Mouse (Mus musculus) spleen, adult 2 months (tissue): ENCODE measurements around the gene Cox6a1. TPM values are rescaled to one million over a fixed set of nuclear protein-coding genes. Genes with fewer than 3 reads are reported as not detected.
"Not testable (repeated sequence)": the region's sequence is repeated elsewhere in the genome, so short reads cannot be mapped to it uniquely, and the experiment has no call there.

Source experiments
- DNase-seq, 2 experiments: peaks; one replicate each; pipeline versions ENCODE4 v3.0.0 to v3.0.0-alpha.2; 2012 to 2021; ENCODE audit warnings: low spot score in 2 of 2, low read depth in 1 of 2
- H3K27ac ChIP-seq: fragments of 200-500 bp; 2 replicates; pipeline ENCODE4 v1.5.1; 2012; ENCODE audit warnings: low read length, inconsistent platforms; ENCODE audit not compliant: insufficient read depth
- H3K27me3 ChIP-seq: fragments of 200-500 bp; 2 replicates; pipeline ENCODE4 v1.6.1; 2012; ENCODE audit warnings: mild to moderate bottlenecking, moderate library complexity, low read length, inconsistent platforms; ENCODE audit not compliant: control insufficient read depth, insufficient read depth
- H3K36me3 ChIP-seq: fragments of 200-500 bp; 2 replicates; pipeline ENCODE4 v1.6.1; 2012; ENCODE audit warnings: mild to moderate bottlenecking, low read length, inconsistent platforms; ENCODE audit not compliant: control insufficient read depth, insufficient read depth
- H3K4me1 ChIP-seq: fragments of 200-500 bp; 2 replicates; pipeline ENCODE4 v1.6.1; 2011; ENCODE audit warnings: inconsistent platforms; ENCODE audit not compliant: control insufficient read depth, insufficient read depth, insufficient read length
- H3K4me3 ChIP-seq: fragments of 200-500 bp; 2 replicates; pipeline ENCODE4 v1.5.1; 2011; ENCODE audit warnings: mild to moderate bottlenecking, inconsistent platforms; ENCODE audit not compliant: insufficient read depth, insufficient read length; ENCODE audit errors: extremely low read depth
- CTCF ChIP-seq: fragments of 200-500 bp; IDR thresholded peaks from 2 replicates; pipeline ENCODE4 v1.5.1; 2011; ENCODE audit warnings: mild to moderate bottlenecking, inconsistent platforms; ENCODE audit not compliant: insufficient read depth, insufficient read length, insufficient replicate concordance; ENCODE audit errors: extremely low read depth
- POLR2A ChIP-seq: fragments of 200-500 bp; IDR thresholded peaks from 2 replicates; pipeline ENCODE4 v1.6.1; 2011; ENCODE audit warnings: low read depth, low read length, inconsistent platforms
- WGBS: fragments of 180-500 bp; shearing (Covaris S2); methylation state at CpG from one replicate; pipeline ENCODE4 v1.1.7; 2018; 5-methylcytosine and 5-hydroxymethylcytosine counted together
- polyA plus RNA-seq: library from polyadenylated mRNA; depleted of rRNA; stranded (reverse); fragments of >200 nt; gene quantifications from 2 replicates; pipeline ENCODE4 v1.2.3, GENCODE M21; 2012

The Cox6a1 gene
- polyA plus RNA-seq, 1 experiment, result 777 TPM

GRCm38 (mm10) chr5:115317645-115318328 is 31.0 kb downstream of the Cox6a1 start:
- H3K36me3 ChIP-seq, result no peaks in the 10 kb centered on the region
- H3K27me3 ChIP-seq, result 0 out of 2 replicates have a peak, but pooled peaks cover 1% of the 10 kb centered on the region
- TF ChIP-seq CTCF, result no peak
- TF ChIP-seq POLR2A, result no peak
- no peak for DNase-seq
- peaks cover 6% of the 10 kb centered on the region; the same call in 1 of the 2 replicates for H3K4me1 ChIP-seq
- no peak overlapping the region for H3K27ac ChIP-seq
- WGBS, result 35% methylated on average over 10 of the region's 10 CpGs
- no peak overlapping the region for H3K4me3 ChIP-seq

- no peak overlapping the region for H3K4me3 ChIP-seq
- TF ChIP-seq CTCF, result no peak
- no peak for TF ChIP-seq POLR2A
- no peaks in the 10 kb centered on the region for H3K36me3 ChIP-seq
- H3K4me1 ChIP-seq, result peaks cover 6% of the 10 kb centered on the region; the same call in 1 of the 2 replicates
- WGBS, result 53% methylated on average over 14 of the region's 14 CpGs
- no peak overlapping the region for H3K27ac ChIP-seq
- H3K27me3 ChIP-seq, result 0 out of 2 replicates have a peak, but pooled peaks cover 1% of the 10 kb centered on the region
- no peak for DNase-seq
These were observed 31.7 kb downstream of the Cox6a1 start for GRCm38 (mm10) chr5:115316968-115317644.

DNA sequence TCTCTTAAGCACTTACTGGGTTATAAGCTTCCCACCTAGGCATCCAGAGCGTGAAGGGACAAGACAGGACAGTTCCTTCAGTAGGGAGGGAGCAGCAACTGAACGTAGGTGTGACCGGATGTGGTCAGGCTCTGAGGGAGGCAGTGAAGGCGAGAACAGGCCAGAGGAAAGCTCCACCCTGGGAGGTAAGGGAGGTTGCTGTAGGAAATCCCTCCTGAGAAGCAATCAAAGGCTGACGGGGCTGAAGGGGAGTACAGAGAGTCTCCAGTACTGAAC is 35.2 kb downstream of the Cox6a1 start:
- TF ChIP-seq CTCF (no peak), POLR2A (no peak)
- Histone ChIP-seq H3K4me3 (no peak overlapping the region), H3K27ac (no peak overlapping the region), H3K27me3 (no peaks in the 10 kb centered on the region), H3K4me1 (no peaks in the 10 kb centered on the region; the same call in 1 of the 2 replicates), H3K36me3 (no peaks in the 10 kb centered on the region)
- DNase-seq, result no peak
- WGBS, result 63% methylated on average over 5 of the region's 5 CpGs

GRCm38 (mm10) chr5:115312816-115313667 is 35.7 kb downstream of the Cox6a1 start:
- no peak for TF ChIP-seq CTCF
- DNase-seq, result no peak
- no peaks in the 10 kb centered on the region for H3K36me3 ChIP-seq
- no peaks in the 10 kb centered on the region; the same call in 1 of the 2 replicates for H3K4me1 ChIP-seq
- no peak overlapping the region for H3K27ac ChIP-seq
- no peaks in the 10 kb centered on the region for H3K27me3 ChIP-seq
- no peak overlapping the region for H3K4me3 ChIP-seq
- WGBS, result 56% methylated on average over 10 of the region's 10 CpGs

- no peak overlapping the region for H3K27ac ChIP-seq
- TF ChIP-seq CTCF, result no peak
- 70% methylated on average over 4 of the region's 4 CpGs for WGBS
- H3K4me1 ChIP-seq, result no peaks in the 10 kb centered on the region; the same call in 1 of the 2 replicates
- DNase-seq, result no peak
- no peaks in the 10 kb centered on the region for H3K27me3 ChIP-seq
- no peak overlapping the region for H3K4me3 ChIP-seq
- H3K36me3 ChIP-seq, result no peaks in the 10 kb centered on the region
These were observed 36.4 kb downstream of the Cox6a1 start for GRCm38 (mm10) chr5:115312354-115312753.

DNA sequence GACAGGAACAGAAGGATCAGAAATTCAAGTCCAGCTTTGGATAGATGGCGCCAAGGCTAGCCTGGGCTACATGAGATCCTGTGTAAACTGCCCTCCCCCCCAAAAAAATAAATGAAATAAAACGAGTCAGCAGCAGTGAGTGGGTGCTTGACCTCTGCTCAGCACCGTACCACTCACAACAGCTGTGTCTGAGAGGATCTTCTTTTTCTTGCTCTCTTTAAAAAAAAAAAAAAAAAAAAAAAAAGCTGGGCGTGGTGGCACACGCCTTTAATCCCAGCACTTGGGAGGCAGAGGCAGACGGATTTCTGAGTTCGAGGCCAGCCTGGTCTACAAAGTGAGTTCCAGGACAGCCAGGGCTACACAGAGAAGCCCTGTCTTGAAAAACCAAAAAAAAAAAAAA is 46.6 kb downstream of the Cox6a1 start:
- not testable (repeated sequence) for DNase-seq, H3K27ac ChIP-seq, H3K36me3 ChIP-seq, H3K4me3 ChIP-seq, H3K4me1 ChIP-seq, H3K27me3 ChIP-seq
- WGBS, result 88% methylated on average over 7 of the region's 7 CpGs
